Mouse (Mus musculus) heart, adult 2 months (tissue): ENCODE measurements around the gene Slc39a13. TPM values are rescaled to one million over a fixed set of nuclear protein-coding genes. Genes with fewer than 3 reads are reported as not detected.
"Not testable (repeated sequence)": the region's sequence is repeated elsewhere in the genome, so short reads cannot be mapped to it uniquely, and the experiment has no call there.

Experiments used
- DNase-seq, 2 experiments: peaks; one replicate each; pipeline ENCODE4 v3.0.0; 2021
- H3K27ac ChIP-seq: fragments of 200-600 bp; 2 replicates; pipeline ENCODE4 v1.8.1; 2022
- H3K27me3 ChIP-seq: fragments of 200-500 bp; 2 replicates; pipeline ENCODE4 v1.6.1; 2012; ENCODE audit warnings: mild to moderate bottlenecking, low read length, inconsistent platforms, mixed read lengths; ENCODE audit not compliant: control insufficient read depth, insufficient read depth
- H3K36me3 ChIP-seq: fragments of 200-500 bp; 2 replicates; pipeline ENCODE4 v1.6.1; 2012; ENCODE audit warnings: low read length, inconsistent platforms; ENCODE audit not compliant: control insufficient read depth, insufficient read depth
- H3K4me1 ChIP-seq: fragments of 200-500 bp; 2 replicates; pipeline ENCODE4 v1.6.1; 2011; ENCODE audit warnings: low read length; ENCODE audit not compliant: control insufficient read depth, insufficient read depth
- H3K4me3 ChIP-seq: fragments of 200-600 bp; 2 replicates; pipeline ENCODE4 v1.8.1; 2022
- H3K79me2 ChIP-seq: fragments of 200-500 bp; replicated peaks from 2 replicates; pipeline ENCODE4 v1.6.1; 2012; ENCODE audit warnings: mild to moderate bottlenecking, inconsistent platforms, low read length, moderate library complexity, mixed read lengths; ENCODE audit not compliant: control insufficient read depth, insufficient read depth
- H3K9ac ChIP-seq: fragments of 200-500 bp; 2 replicates; pipeline ENCODE4 v1.6.1; 2012; ENCODE audit warnings: low read depth, mild to moderate bottlenecking, control low read depth, inconsistent platforms, low read length, mixed read lengths
- CTCF ChIP-seq: fragments of 200-600 bp; IDR thresholded peaks from 2 replicates; pipeline ENCODE4 v1.8.1; 2022; ENCODE audit warnings: antibody characterized with exemption, mild to moderate bottlenecking, moderate library complexity
- EP300 ChIP-seq: fragments of 200-500 bp; IDR thresholded peaks from 2 replicates; pipeline ENCODE4 v1.6.1; 2011; ENCODE audit warnings: low read depth, low read length, control low read depth; ENCODE audit not compliant: insufficient read depth
- POLR2A ChIP-seq: fragments of 200-500 bp; IDR thresholded peaks from 2 replicates; pipeline ENCODE4 v1.6.1; 2011; ENCODE audit warnings: mild to moderate bottlenecking, low read depth, low read length, control low read depth; ENCODE audit not compliant: insufficient read depth
- WGBS: fragments of 180-500 bp; shearing (Covaris S2); methylation state at CpG from one replicate; pipeline ENCODE4 v1.1.7; 2018; 5-methylcytosine and 5-hydroxymethylcytosine counted together
- intact Hi-C: fragments of 180-260 bp; cut with DNase I; formaldehyde crosslinking; loops from one replicate; pipeline ENCODE4 v1.15.1; 2025
- polyA plus RNA-seq: library from polyadenylated mRNA; depleted of rRNA; stranded (reverse); fragments of >200 nt; gene quantifications from 2 replicates; pipeline ENCODE4 v1.2.3, GENCODE M21; 2012
- total RNA-seq, 2 experiments: library from RNA; stranded (reverse); gene quantifications; 2 replicates each; pipeline ENCODE4 v1.2.3; 2021

The Slc39a13 gene
- total and polyA plus RNA-seq, 3 experiments, result 21.1 to 57.3 (median 22.3) TPM

- 92% methylated on average over 1 of the region's 1 CpGs for WGBS
- Histone ChIP-seq H3K79me2 (no peaks in the 10 kb centered on the region), H3K4me1 (peaks cover 5% of the 10 kb centered on the region), H3K36me3 (peaks cover 8% of the 10 kb centered on the region), H3K27ac (no peak overlapping the region), H3K9ac (no peak overlapping the region), H3K27me3 (no peaks in the 10 kb centered on the region), H3K4me3 (no peak overlapping the region)
- TF ChIP-seq POLR2A, result no peak
- no peak for TF ChIP-seq EP300
- no peak for TF ChIP-seq CTCF
- no peak for DNase-seq
- intact Hi-C loops, result no loop called here
These were observed 45.1 kb downstream of the Slc39a13 start for GRCm38 (mm10) chr2:91025081-91025516.

- 94% methylated on average over 1 of the region's 1 CpGs for WGBS
- H3K27me3 ChIP-seq, result no peaks in the 10 kb centered on the region
- TF ChIP-seq POLR2A (no peak), CTCF (no peak), EP300 (no peak)
- no peaks in the 10 kb centered on the region for H3K79me2 ChIP-seq
- H3K27ac ChIP-seq, result peak overlapping the region; percentile 63
- intact Hi-C loops, result no loop called here
- H3K4me1 ChIP-seq, result peaks cover 5% of the 10 kb centered on the region
- H3K9ac ChIP-seq, result no peak overlapping the region
- H3K36me3 ChIP-seq, result peaks cover 10% of the 10 kb centered on the region
- no peak overlapping the region for H3K4me3 ChIP-seq
- no peak for DNase-seq
These were observed 46.3 kb downstream of the Slc39a13 start for GRCm38 (mm10) chr2:91023956-91024355.

GRCm38 (mm10) chr2:91023131-91023530 lies 47.1 kb downstream of the Slc39a13 start:
- H3K4me1 ChIP-seq, result peaks cover 5% of the 10 kb centered on the region
- no peak overlapping the region for H3K9ac ChIP-seq
- no peaks in the 10 kb centered on the region for H3K79me2 ChIP-seq
- H3K36me3 ChIP-seq, result peaks cover 13% of the 10 kb centered on the region
- WGBS, result 27% methylated on average over 2 of the region's 2 CpGs
- TF ChIP-seq POLR2A, result no peak
- intact Hi-C loops, result no loop called here
- no peaks in the 10 kb centered on the region for H3K27me3 ChIP-seq
- DNase-seq, result peak in 1 of 2 experiments; percentile 31
- peak overlapping the region; percentile 63 for H3K27ac ChIP-seq
- no peak overlapping the region for H3K4me3 ChIP-seq

- DNase-seq, H3K27ac ChIP-seq, H3K4me3 ChIP-seq, intact Hi-C loops, H3K4me1 ChIP-seq, H3K9ac ChIP-seq, H3K79me2 ChIP-seq, H3K27me3 ChIP-seq: not testable (repeated sequence)
- peaks cover 13% of the 10 kb centered on the region for H3K36me3 ChIP-seq
- WGBS, result 99% methylated on average over 7 of the region's 7 CpGs
These were observed 48.0 kb downstream of the Slc39a13 start for GRCm38 (mm10) chr2:91022266-91022665.

- Histone ChIP-seq H3K4me3 (no peak overlapping the region), H3K4me1 (peaks cover 5% of the 10 kb centered on the region), H3K79me2 (no peaks in the 10 kb centered on the region), H3K27me3 (no peaks in the 10 kb centered on the region), H3K27ac (no peak overlapping the region), H3K36me3 (peaks cover 16% of the 10 kb centered on the region), H3K9ac (no peak overlapping the region)
- intact Hi-C loops, result loop anchor here (5.0 kb wide), 1 partner anchor 32 kb away; the partner anchor contains the start of gene Psmc3
- no peak for DNase-seq
- TF ChIP-seq CTCF (no peak), EP300 (no peak), POLR2A (no peak)
- WGBS, result 93% methylated on average over 3 of the region's 3 CpGs
These were observed 50.3 kb downstream of the Slc39a13 start for GRCm38 (mm10) chr2:91019911-91020310.

- no peaks in the 10 kb centered on the region for H3K79me2 ChIP-seq
- peaks cover 17% of the 10 kb centered on the region for H3K36me3 ChIP-seq
- H3K4me1 ChIP-seq, result peaks cover 2% of the 10 kb centered on the region
- 51% methylated on average over 8 of the region's 8 CpGs for WGBS
- H3K27me3 ChIP-seq, result no peaks in the 10 kb centered on the region
- intact Hi-C loops, result loop anchor here (5.0 kb wide), 1 partner anchor 34 kb away; the partner anchor contains the start of gene Psmc3
- TF ChIP-seq CTCF (peak; percentile 80), POLR2A (no peak), EP300 (peak; percentile 73; the same call in 1 of the 2 replicates)
- H3K9ac ChIP-seq, result no peak overlapping the region
- H3K27ac ChIP-seq, result no peak overlapping the region; the same call in 1 of the 2 replicates
- DNase-seq, result peak; percentile 50 to 53
- no peak overlapping the region for H3K4me3 ChIP-seq
These were observed 52.0 kb downstream of the Slc39a13 start for GRCm38 (mm10) chr2:91018061-91018788.
